Mouse (Mus musculus) small intestine, adult 2 months (tissue): Measurements from ENCODE around the gene Hps5.
A peak's percentile ranks its signal among the peaks of the same experiment; 100 is the strongest.

Experiments used
- CTCF ChIP-seq: fragments of 200-500 bp; IDR thresholded peaks from 2 replicates; pipeline ENCODE4 v1.5.1; 2012; ENCODE audit warnings: low read depth, mild to moderate bottlenecking, control low read depth, inconsistent platforms, low read length, moderate library complexity, mixed read lengths; ENCODE audit not compliant: insufficient replicate concordance, insufficient read length; ENCODE audit errors: extremely low read depth
- POLR2A ChIP-seq: fragments of 200-500 bp; IDR thresholded peaks from 2 replicates; pipeline ENCODE4 v1.6.1; 2012; ENCODE audit warnings: low read depth, mild to moderate bottlenecking, control low read depth, inconsistent platforms, low read length, moderate library complexity

DNA sequence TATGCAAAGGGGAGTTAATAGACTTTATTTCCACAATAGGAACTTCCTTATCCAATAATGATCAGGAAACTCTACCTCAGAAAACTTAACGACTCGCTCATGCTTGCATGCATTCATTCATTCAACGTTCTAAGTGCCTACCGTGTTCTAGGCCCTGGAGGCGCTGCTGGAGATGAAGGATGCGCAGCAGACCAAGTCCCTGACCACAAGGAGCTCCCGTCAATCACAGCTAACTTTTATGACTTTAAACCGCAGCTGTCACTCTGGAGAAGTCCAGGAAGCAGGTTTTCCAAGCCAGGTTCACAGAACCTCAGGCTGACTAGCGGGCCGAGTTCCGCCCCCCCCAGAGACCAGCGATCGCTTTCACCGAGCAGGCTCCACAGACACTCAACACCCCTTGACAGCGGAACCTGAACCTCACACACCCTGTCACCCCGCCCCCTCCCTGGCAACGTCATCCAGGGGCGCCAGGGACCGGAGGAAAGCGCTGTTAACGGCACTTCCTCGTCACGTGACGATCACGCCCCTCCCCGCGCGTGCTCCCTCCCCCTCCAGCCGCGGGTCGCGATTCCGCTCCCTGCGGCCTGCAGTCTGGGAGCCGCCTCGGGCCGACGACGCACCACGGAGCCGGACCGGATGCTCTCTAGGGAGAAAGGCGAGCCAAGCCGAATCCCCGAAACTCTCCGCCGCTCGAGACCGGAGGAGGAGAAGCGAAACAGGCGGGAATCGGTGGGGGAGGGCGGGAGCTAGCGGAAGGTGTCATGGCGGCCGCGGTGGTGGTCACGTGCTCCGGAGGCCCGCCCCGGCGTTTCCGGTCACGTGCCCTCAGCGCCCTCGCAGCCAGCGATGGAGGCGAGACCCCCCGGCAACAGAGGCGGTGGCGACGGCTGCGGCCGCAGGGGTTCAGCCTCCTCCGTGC lies at the start of gene Hps5, which contains the start of gene Gtf2h1:
- TF ChIP-seq CTCF = peak; percentile 22; the same call in 1 of the 2 replicates
- peak; percentile 82 for TF ChIP-seq POLR2A
